Mouse (Mus musculus): ENCODE measurements at regions not wholly inside any gene's neighbourhood (a gene's known extent, or its start where the extent isn't known, plus 50 kb on each side); places are given as distances from the start of the nearest gene placed in this dataset.

GRCm38 (mm10) chr10:112863808-112864207, 65.0 kb downstream of the Atxn7l3b start:
- DNase-seq (ENCODE audit: low read depth in 1 of 2, low spot score in 2 of 2) = no peak

- DNase-seq (ENCODE audit: low read depth in 1 of 2, low spot score in 2 of 2) = no peak
Measured at GRCm38 (mm10) chr10:112863375-112863774, 65.4 kb downstream of the Atxn7l3b start.

GRCm38 (mm10) chr10:112851997-112852396, 76.8 kb downstream of the Atxn7l3b start:
- DNase-seq (ENCODE audit: low read depth in 1 of 2, low spot score in 2 of 2) = no peak

- no peak for DNase-seq (ENCODE audit: low read depth in 1 of 2, low spot score in 2 of 2)
Measured at GRCm38 (mm10) chr10:112846225-112846624, 82.6 kb downstream of the Atxn7l3b start.

- no peak for DNase-seq (ENCODE audit: low read depth in 1 of 2, low spot score in 2 of 2)
Measured at GRCm38 (mm10) chr10:112837400-112838035, 91.3 kb downstream of the Atxn7l3b start.

GRCm38 (mm10) chr10:112835970-112836369, 92.8 kb downstream of the Atxn7l3b start:
- no peak for DNase-seq (ENCODE audit: low read depth in 1 of 2, low spot score in 2 of 2)

- DNase-seq (ENCODE audit: low read depth in 1 of 2, low spot score in 2 of 2) = peak in 1 of 2 experiments; percentile 4
Measured at GRCm38 (mm10) chr10:112835508-112835907, 93.3 kb downstream of the Atxn7l3b start.

GRCm38 (mm10) chr10:112810181-112810580, 118.6 kb downstream of the Atxn7l3b start:
- DNase-seq (ENCODE audit: low read depth in 1 of 2, low spot score in 2 of 2) = no peak

- DNase-seq (ENCODE audit: low read depth in 1 of 2, low spot score in 2 of 2) = no peak
Measured at GRCm38 (mm10) chr10:112803557-112803956, 125.2 kb downstream of the Atxn7l3b start.

- DNase-seq (ENCODE audit: low read depth in 1 of 2, low spot score in 2 of 2) = no peak
Measured at GRCm38 (mm10) chr10:112801560-112801959, 127.2 kb downstream of the Atxn7l3b start.

- DNase-seq (ENCODE audit: low read depth in 1 of 2, low spot score in 2 of 2) = no peak
Measured at GRCm38 (mm10) chr10:112798603-112799002, 130.2 kb downstream of the Atxn7l3b start.

- DNase-seq (ENCODE audit: low read depth in 1 of 2, low spot score in 2 of 2) = no peak
Measured at GRCm38 (mm10) chr10:112798090-112798489, 130.7 kb downstream of the Atxn7l3b start.

GRCm38 (mm10) chr10:112795938-112796337, 132.9 kb downstream of the Atxn7l3b start:
- DNase-seq (ENCODE audit: low read depth in 1 of 2, low spot score in 2 of 2) = no peak

- DNase-seq (ENCODE audit: low read depth in 1 of 2, low spot score in 2 of 2) = no peak
Measured at GRCm38 (mm10) chr10:112795473-112795872, 133.3 kb downstream of the Atxn7l3b start.

GRCm38 (mm10) chr10:112788236-112788635, 140.6 kb downstream of the Atxn7l3b start:
- no peak for DNase-seq (ENCODE audit: low read depth in 1 of 2, low spot score in 2 of 2)

- no peak for DNase-seq (ENCODE audit: low read depth in 1 of 2, low spot score in 2 of 2)
Measured at GRCm38 (mm10) chr10:112774262-112774661, 154.5 kb downstream of the Atxn7l3b start.

- DNase-seq (ENCODE audit: low read depth in 1 of 2, low spot score in 2 of 2) = no peak
Measured at GRCm38 (mm10) chr10:112746683-112747082, 182.1 kb downstream of the Atxn7l3b start.

GRCm38 (mm10) chr10:112743527-112743926, 185.3 kb downstream of the Atxn7l3b start:
- no peak for DNase-seq (ENCODE audit: low read depth in 1 of 2, low spot score in 2 of 2)

GRCm38 (mm10) chr10:112742123-112742522, 186.7 kb downstream of the Atxn7l3b start:
- no peak for DNase-seq (ENCODE audit: low read depth in 1 of 2, low spot score in 2 of 2)

All from monocyte, adult 2 months (primary cell).